Mouse (Mus musculus) fat pad, adult 2 months (tissue): ENCODE measurements around the gene Ubc.
"Not testable (repeated sequence)": the region's sequence is repeated elsewhere in the genome, so short reads cannot be mapped to it uniquely, and the experiment has no call there.

Experiments used
- DNase-seq: peaks from one replicate; pipeline ENCODE4 v3.0.0-alpha.2; 2011; ENCODE audit warnings: low read depth, low spot score; ENCODE audit errors: extremely low read depth

The Ubc gene

DNA sequence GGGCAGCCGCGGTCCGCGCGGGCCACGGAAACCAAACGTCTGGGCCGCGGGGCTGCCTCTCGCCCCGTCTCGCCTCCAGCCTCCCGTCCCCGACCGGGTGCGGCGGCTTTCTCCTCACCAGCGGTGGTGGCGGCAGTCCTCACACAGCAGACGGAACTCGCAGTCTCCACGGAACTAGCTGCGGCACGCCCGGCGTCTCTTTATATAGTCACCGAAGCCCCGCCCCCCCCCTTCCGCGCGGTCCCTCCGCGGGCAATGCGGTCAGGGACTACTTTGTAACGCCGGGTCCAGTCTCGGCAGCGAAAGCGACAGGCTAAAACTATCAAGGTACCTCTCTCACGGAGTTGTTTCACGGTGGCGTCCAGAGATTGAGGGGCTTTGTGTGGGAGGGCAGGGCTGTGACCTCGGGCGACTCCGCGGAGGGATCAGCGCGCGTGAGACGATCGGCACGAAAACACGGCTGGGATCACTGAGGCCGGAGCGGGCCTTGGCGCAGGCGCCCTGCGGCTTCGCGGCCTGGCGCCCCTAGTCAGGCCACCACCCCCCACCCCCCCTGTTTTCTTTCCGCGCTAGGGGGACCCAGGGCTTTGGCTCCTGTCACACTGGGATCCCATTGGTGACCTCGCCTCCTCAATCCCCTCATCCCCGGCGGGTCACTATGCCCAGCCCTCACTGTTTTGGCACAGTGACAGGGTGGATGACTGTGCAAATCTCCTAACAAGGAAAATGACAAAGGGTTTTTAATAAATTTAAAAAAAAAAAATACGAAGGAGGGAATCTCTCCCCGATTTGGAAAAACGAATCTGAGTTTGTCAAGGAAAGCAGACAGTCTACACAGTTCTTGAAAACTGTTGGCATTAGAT lies at the start of gene Ubc:
Gene Ubc, minus strand, starts transcription at position 624 of the 863 bp plus-strand sequence.
- no peak for DNase-seq

DNA sequence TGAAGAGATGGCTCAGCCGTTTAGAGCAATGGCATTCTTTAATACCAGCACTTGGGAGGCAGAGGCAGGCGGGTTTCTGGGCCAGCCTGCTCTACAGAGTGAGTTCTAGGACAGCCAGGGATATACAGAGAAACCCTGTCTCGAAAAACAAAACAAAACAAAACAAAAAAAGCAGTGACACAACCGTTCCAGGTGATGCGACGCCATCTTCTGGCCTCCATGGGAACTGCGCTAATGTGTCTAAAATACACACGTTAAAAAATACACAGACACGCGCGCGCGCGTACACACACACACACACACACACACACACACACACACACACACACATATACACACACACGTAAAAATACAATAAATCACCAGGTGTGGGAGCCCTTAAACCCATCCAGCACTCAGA lies 44.3 kb upstream of the Ubc start:
- not testable (repeated sequence) for DNase-seq

- DNase-seq: peak; percentile 72
Measured at GRCm38 (mm10) chr5:125433793-125434337, 43.9 kb upstream of the Ubc start, which contains the start of gene Dhx37. Gene Dhx37 (minus strand): TSS chr5:125434121.

DNA sequence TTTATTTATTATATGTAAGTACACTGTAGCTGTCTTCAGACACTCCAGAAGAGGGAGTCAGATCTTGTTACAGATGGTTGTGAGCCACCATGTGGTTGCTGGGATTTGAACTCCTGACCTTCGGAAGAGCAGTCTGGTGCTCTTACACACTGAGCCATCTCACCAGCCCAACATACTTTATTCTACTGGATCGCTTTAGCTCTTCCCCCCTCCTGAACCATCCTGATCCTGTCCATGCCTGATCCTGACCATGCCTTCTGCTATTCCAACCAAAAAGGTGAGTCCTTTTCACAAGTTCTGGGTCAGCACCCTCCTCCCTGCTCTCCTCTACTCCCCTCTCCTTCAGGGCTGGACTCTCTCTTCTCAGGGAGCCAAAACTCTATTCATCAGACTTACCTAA lies 42.3 kb upstream of the Ubc start:
- DNase-seq: not testable (repeated sequence)

DNA sequence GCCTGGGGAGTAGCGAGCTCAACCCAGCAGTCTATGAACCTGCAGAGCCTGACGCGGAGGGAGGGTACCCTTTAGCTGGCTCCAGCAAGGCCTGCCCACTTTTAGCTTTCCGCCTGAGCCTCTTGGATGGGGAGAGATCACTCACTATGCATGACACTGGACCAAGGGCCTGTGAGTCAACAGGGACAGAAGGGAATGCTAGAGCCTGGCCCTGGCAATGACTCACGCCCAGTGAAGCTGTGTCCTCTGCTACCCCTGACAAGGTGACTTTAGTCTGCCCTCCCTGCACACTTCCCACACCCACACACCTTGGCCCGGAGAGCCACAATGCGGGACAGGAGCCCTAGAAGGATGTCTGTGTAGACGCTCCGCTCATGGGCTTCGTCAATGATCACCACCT lies 36.3 kb upstream of the Ubc start:
- DNase-seq: no peak

DNA sequence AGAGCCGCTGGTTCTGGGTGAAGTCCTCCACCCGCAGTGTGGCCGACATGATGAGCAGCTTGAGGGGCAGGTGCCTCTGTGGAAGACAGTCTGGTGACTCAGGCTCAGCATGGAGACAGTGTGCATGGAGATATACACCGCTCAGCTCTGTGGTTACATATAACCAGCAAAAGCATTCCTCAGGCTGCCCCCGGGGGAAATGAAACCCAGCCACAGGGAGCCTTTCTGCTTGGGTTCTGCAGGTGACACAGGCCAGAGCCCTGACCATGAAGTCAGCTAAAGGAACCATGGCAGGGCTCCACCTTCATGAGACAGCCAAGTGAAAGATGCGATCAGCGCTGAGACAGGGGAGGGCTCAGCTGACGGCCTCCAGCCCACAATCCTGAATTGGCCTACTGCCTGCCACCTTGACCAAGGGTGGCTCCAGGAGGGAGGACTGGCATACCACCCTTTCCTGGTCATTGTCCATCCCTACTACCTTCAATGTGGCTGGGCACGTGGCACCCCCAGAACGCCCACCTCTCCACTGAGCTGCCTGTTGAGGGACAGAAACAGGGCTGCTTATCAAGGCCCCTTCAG lies 35.8 kb upstream of the Ubc start:
- DNase-seq: no peak

GRCm38 (mm10) chr5:125419124-125419523 lies 29.1 kb upstream of the Ubc start:
- no peak for DNase-seq

- DNase-seq: no peak
Measured at GRCm38 (mm10) chr5:125418636-125419035, 28.6 kb upstream of the Ubc start.

DNA sequence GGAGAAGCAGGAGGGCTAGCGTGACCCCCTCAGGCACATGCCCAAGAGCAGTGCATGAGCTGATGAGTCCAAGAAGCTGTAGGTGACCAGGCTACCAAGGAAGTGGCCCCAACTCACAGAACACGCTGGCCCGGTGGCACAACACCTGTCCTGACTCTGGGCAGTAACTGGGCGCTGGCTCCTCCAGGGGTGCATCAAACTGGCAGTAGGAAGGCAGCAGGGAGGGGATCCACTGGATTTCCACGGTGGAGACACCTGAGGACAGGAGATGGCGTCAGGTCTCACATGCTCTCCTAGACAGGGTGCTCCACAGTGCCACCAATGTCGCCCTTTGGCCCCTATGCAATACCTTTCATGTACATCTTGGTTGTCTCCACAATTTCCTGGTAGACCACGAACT lies 26.2 kb upstream of the Ubc start:
- no peak for DNase-seq

DNA sequence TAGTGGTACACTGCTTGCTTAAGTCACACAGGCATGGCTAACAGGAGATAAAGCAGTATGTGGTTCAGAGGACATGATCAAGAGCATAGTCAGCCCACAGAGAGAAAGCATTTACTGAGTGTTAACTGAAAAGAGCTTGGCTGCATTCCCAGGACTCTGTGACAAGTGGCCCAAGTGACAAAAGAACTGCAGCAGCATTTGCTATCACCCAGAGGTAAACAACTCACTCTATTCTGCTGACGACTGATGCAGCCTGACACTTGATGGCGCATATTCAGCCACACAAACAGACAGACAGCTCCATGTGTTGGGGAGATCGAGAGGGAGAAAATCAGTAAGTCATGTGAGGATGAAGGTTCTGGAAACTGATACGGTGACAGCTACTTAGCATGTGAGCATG lies 23.8 kb upstream of the Ubc start:
- DNase-seq: no peak

GRCm38 (mm10) chr5:125412536-125412935 lies 22.5 kb upstream of the Ubc start:
- DNase-seq: not testable (repeated sequence)

- no peak for DNase-seq
Measured at GRCm38 (mm10) chr5:125411972-125412530, 22.0 kb upstream of the Ubc start.

DNA sequence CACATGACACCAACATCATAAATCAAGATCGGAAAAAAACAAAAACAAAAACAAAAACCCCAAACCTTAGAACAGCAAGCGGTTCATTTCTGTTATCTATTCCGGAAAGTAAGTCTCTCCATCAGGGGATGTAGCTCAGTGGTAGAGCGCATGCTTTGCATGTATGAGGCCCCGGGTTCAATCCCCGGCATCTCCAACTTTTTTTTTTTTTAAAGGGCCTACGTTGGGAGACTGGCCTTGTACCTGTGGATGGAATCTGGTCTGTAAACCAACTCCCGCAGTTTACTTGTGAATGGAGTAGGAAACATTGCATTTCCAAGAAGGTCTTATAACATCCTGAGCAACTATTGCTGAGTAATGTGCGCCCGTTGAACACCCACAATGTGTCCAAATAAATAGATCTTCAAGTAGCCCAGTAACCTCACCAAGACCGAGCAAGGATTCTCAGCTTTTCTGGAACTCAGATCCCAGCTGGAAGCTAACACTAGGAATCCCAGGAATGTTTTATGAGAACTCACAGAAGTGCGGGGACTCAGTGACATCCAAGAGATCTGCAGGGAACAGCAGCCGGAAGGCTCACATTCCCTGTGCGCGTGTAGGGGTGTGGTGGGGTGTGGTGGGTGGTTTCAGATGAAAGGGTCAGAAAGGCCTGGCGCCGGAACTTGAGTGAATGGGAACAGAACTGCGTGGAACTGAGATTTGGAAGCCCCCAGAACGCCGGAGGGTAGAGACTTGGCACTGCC lies 19.5 kb upstream of the Ubc start:
- no peak for DNase-seq

DNA sequence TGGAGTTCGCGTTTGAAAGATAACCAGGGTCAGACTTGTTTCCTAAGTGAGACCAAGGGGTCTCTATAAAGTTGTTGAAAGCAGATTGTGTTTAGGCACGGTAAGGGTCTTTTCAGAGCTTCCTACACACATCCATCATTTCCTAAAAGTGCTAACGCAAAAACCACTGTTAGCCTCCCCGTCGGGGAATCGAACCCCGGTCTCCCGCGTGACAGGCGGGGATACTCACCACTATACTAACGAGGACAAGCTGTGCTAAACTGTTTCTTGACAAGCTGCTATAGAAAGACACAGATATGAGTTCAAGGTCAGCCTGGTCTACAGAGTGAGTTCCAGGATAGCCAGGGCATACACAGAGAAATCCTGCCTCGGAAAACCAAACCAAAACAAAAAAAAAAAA lies 18.8 kb upstream of the Ubc start:
- no peak for DNase-seq

DNA sequence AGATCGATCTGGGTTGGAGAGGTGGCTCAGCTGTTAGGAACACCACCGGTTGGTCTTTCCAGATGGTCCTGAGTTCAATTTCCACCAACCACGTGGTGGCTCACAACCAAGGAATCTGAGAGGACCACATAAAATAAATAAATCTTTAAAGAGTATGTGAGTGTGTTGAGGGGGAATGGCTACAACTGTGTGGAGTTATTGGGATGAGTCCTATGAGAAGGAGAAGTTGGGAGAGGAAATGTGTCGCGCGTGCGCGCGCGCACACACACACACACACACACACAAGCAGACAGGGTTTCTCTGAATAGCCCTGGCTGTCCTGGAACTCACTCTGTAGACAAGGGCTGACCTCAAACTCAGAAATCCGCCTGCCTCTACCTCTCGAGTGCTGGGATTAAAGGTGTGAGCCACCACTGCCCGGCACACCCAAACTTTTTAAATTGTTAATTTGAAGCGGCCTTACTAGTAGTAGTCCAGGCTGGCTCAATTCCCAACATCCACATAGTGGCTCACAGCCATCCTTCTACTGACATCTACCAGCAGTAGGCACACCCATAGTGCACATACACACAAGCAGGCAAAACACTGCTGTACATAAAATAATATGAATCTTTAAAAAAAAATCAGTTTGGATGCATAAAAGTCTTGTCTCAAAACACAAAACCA lies 18.0 kb upstream of the Ubc start:
- no peak for DNase-seq

DNA sequence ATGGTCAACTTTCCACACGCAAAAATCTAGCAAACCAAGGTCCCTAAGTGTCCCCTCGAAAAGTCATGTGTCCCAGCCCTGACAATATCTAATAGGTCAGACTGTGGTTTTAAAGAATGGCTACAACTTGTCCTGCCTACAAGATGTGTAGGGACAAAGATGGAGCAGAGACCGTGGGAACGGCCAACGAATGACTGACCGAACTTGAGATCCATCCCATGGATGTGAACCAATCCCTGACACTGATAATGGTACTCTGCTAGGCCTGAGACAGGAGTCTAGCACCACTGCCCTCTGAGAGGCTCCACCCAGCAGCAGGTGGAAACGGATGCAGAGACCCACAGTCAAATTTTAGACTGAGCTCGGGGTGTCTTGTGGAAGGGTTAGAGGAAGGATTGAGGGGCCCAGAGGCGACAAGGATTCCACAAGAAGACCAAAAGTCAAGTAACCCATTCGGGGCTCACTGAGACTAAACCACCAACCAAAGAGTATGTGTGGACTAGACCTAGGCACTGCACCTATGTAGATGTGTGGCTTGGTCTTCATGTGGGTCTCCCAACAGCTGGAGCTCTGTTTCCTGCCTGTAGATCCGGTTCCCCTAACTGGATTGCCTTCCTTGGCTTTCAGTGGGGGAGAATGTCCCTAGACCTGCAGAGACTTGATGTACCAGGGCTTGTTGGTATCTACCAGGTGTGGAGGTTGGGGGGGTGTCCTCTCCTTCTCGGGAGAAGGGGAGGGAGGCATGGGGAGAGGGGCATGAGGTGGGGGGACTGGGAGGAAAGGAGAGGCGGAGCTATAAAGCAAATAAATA lies 17.2 kb upstream of the Ubc start:
- DNase-seq: no peak

- no peak for DNase-seq
Measured at GRCm38 (mm10) chr5:125406322-125407016, 16.5 kb upstream of the Ubc start.

DNA sequence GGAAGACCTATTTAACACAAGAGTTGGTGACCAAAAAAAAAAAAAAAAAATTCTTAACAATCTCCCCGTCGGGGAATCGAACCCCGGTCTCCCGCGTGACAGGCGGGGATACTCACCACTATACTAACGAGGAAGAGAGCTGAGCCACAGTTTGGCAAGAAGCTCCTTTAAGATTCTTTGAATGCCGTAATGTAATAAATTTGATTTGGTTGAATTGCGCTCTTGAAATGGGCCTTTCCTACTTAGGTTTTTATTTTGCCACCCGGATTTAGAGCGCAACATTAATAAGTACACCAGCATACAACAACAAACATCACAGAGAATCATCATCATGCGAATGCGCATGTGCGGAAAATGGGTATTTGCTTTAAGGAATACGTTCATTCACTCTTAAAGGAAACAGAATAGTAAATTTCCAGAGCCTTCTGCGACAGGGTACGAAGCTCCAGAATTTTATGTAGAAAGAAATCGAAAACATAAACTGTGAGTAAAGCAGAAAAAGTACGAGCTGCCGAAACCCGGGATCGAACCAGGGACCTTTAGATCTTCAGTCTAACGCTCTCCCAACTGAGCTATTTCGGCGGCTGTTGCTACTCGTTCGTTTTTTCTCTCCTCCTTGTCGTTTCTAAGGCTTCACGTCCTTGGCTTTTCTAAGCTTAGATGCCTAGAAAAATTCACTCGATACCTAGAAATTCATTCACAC lies 15.7 kb upstream of the Ubc start:
- DNase-seq: no peak
